Mouse (Mus musculus): ENCODE measurements around the gene Nphs1. TPM values are rescaled to one million over a fixed set of nuclear protein-coding genes. Genes with fewer than 3 reads are reported as not detected.

Nphs1 gene
- total and polyA plus RNA-seq, 3 experiments, result 1.2 to 2.3 TPM; not detected in 1

DNA sequence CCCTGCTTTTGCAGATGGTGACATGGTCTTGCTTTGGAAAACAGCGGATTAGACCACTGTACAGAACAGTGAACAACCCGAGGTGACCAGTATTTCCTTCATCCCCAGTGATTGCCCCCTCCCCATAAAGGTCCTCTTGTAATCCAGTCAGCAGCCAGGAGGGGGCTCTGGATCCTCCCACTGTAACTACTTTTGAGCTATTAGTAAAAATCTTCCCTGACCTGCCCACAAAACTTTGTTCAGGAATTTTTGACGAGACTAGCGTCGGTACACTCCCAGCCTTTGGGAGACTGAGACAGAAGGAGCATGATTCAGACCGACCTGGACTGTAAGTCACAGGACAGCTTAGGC lies 32.8 kb downstream of the Nphs1 start:
- H3K4me3 ChIP-seq (ENCODE audit: control insufficient read depth in 1 of 2, insufficient read depth in 1 of 2, low read depth in 2 of 2, low read length in 2 of 2), result no peak overlapping the region
- DNase-seq (ENCODE audit: low read depth, low spot score), result no peak
- no peak overlapping the region for H3K27ac ChIP-seq (ENCODE audit: control insufficient read depth, low read depth, low read length)
- no peaks in the 10 kb centered on the region for H3K36me3 ChIP-seq (ENCODE audit: control insufficient read depth in 1 of 2, insufficient read depth in 2 of 2, low read length in 2 of 2)
- no peak overlapping the region for H3K9ac ChIP-seq (ENCODE audit: control insufficient read depth, low read depth, low read length, poor library complexity, severe bottlenecking)
- TF ChIP-seq CTCF (IDR thresholded peaks at IDR 0.05 in 2 of 3, conservative IDR thresholded peaks at IDR 0.05 in 1 of 3; ENCODE audit: control insufficient read depth in 1 of 3, insufficient read depth in 1 of 3, low read depth in 2 of 3, low read length in 3 of 3, poor library complexity in 1 of 3, severe bottlenecking in 1 of 3) (peak; percentile 1 to 27 (median 26); a peak in 2 of 6 replicates), MYB (IDR thresholded peaks at IDR 0.05; ENCODE audit: low read depth, low read length) (no peak)
- H3K27me3 ChIP-seq (ENCODE audit: control insufficient read depth in 1 of 2, insufficient read depth in 2 of 2, low read length in 2 of 2), result no peaks in the 10 kb centered on the region
- H3K4me1 ChIP-seq (ENCODE audit: control insufficient read depth in 1 of 2, insufficient read depth in 2 of 2, low read length in 2 of 2), result no peaks in the 10 kb centered on the region
- no peaks in the 10 kb centered on the region for H3K79me2 ChIP-seq (ENCODE audit: control insufficient read depth, insufficient read depth, low read length, poor library complexity)
- no peaks in the 10 kb centered on the region for H3K9me3 ChIP-seq (replicated peaks; ENCODE audit: insufficient read depth, low read length)

DNA sequence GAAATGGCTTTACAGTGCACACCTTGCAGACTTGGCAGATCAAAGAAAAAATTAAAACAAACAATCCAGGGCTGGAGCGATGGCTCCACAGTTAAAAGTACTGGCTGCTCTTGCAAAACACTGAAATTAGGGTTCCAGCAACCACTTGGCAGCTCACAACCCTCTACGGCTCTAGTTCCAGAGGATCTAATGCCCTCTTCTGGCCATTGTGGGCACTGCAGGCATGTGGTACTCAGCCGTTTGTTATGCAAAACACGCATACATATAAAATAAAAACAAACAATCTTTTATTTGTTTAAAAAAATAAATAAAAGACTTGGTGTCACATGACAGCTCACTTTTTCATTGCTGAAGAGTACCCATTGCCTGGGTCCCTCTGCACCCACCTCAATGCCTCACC lies 34.6 kb downstream of the Nphs1 start:
- no peak overlapping the region for H3K27ac ChIP-seq (ENCODE audit: control insufficient read depth, low read depth, low read length)
- peak; percentile 85 for DNase-seq (ENCODE audit: low read depth, low spot score)
- no peaks in the 10 kb centered on the region for H3K79me2 ChIP-seq (ENCODE audit: control insufficient read depth, insufficient read depth, low read length, poor library complexity)
- 0 out of 2 replicates have a peak, but pooled peaks have one; percentile 34 for TF ChIP-seq HCFC1 (IDR thresholded peaks at IDR 0.05; ENCODE audit: low read depth, low read length)
- peak; percentile 72 for TF ChIP-seq ZC3H11A (IDR thresholded peaks at IDR 0.05; ENCODE audit: low read depth, low read length)
- TF ChIP-seq MEF2A (IDR thresholded peaks at IDR 0.05; ENCODE audit: extremely low read depth, insufficient replicate concordance, low read depth, low read length, poor library complexity, severe bottlenecking), result no peak
- TF ChIP-seq RAD21 (IDR thresholded peaks at IDR 0.05; ENCODE audit: low read depth, low read length), result peak; percentile 65
- no peak for TF ChIP-seq CHD2 (IDR thresholded peaks at IDR 0.05; ENCODE audit: low read length)
- no peak for TF ChIP-seq ZMIZ1 (IDR thresholded peaks at IDR 0.05; ENCODE audit: low read depth, low read length)
- no peak for TF ChIP-seq MXI1 (IDR thresholded peaks at IDR 0.05; ENCODE audit: low read depth, low read length)
- no peak for TF ChIP-seq ZKSCAN1 (IDR thresholded peaks at IDR 0.05; ENCODE audit: low read depth, low read length)
- 0 out of 2 replicates have a peak, but pooled peaks have one; percentile 54 for TF ChIP-seq MYC (IDR thresholded peaks at IDR 0.05; ENCODE audit: low read depth, low read length)
- TF ChIP-seq MAX (IDR thresholded peaks at IDR 0.05; ENCODE audit: low read length), result no peak
- 0 out of 2 replicates have a peak, but pooled peaks have one; percentile 11 for TF ChIP-seq ELF1 (IDR thresholded peaks at IDR 0.05; ENCODE audit: low read depth, low read length)
- peak; percentile 80 for TF ChIP-seq SMC3 (IDR thresholded peaks at IDR 0.05; ENCODE audit: low read depth, low read length)
- peak; percentile 78 to 81 (median 79) for TF ChIP-seq CTCF (IDR thresholded peaks at IDR 0.05 in 2 of 3, conservative IDR thresholded peaks at IDR 0.05 in 1 of 3; ENCODE audit: control insufficient read depth in 1 of 3, insufficient read depth in 1 of 3, low read depth in 2 of 3, low read length in 3 of 3, poor library complexity in 1 of 3, severe bottlenecking in 1 of 3)
- H3K9ac ChIP-seq (ENCODE audit: control insufficient read depth, low read depth, low read length, poor library complexity, severe bottlenecking), result no peak overlapping the region
- H3K4me3 ChIP-seq (ENCODE audit: control insufficient read depth in 1 of 2, insufficient read depth in 1 of 2, low read depth in 2 of 2, low read length in 2 of 2), result no peak overlapping the region
- H3K27me3 ChIP-seq (ENCODE audit: control insufficient read depth in 1 of 2, insufficient read depth in 2 of 2, low read length in 2 of 2), result no peaks in the 10 kb centered on the region
- H3K9me3 ChIP-seq (replicated peaks; ENCODE audit: insufficient read depth, low read length), result no peaks in the 10 kb centered on the region
- no peaks in the 10 kb centered on the region for H3K36me3 ChIP-seq (ENCODE audit: control insufficient read depth in 1 of 2, insufficient read depth in 2 of 2, low read length in 2 of 2)
- no peaks in the 10 kb centered on the region for H3K4me1 ChIP-seq (ENCODE audit: control insufficient read depth in 1 of 2, insufficient read depth in 2 of 2, low read length in 2 of 2)

DNA sequence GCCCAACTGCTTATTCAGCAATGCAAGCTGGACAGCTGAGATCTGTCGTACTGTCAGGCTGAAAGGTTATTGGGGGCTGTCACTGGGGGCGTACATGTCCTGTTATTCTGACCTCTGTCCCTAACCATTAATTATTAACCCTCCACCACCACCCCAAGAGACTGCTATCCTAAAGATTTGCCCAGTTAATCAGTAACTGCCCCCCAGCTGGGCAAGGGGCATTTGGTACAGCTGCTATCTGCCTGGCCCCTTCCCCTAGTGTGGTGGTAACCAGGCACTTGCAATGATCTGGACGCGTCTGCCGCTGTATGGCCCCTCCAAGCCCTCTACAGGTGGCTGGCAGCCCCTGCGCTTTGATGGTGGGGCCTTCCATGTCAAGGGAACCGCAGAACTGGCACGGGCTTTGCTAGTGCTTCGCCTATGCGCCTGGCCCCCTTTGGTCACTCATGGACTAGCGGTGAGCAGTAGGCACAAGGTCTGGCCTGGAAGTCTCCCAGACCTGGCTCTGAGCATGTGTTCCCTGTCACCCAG lies 35.4 kb downstream of the Nphs1 start, which contains the start of gene Prodh2:
TSS of gene Prodh2 (plus strand) at position 222 of the 531 bp plus-strand sequence.
- Histone ChIP-seq H3K4me1 (ENCODE audit: control insufficient read depth in 1 of 2, insufficient read depth in 2 of 2, low read length in 2 of 2) (no peaks in the 10 kb centered on the region), H3K36me3 (ENCODE audit: control insufficient read depth in 1 of 2, insufficient read depth in 2 of 2, low read length in 2 of 2) (no peaks in the 10 kb centered on the region), H3K9me3 (replicated peaks; ENCODE audit: insufficient read depth, low read length) (no peaks in the 10 kb centered on the region), H3K4me3 (ENCODE audit: control insufficient read depth in 1 of 2, insufficient read depth in 1 of 2, low read depth in 2 of 2, low read length in 2 of 2) (no peak within 1 kb of the TSS), H3K79me2 (ENCODE audit: control insufficient read depth, insufficient read depth, low read length, poor library complexity) (no peaks in the 10 kb centered on the region), H3K27me3 (ENCODE audit: control insufficient read depth in 1 of 2, insufficient read depth in 2 of 2, low read length in 2 of 2) (no peaks in the 10 kb centered on the region), H3K27ac (ENCODE audit: control insufficient read depth, low read depth, low read length) (no peak within 1 kb of the TSS), H3K9ac (ENCODE audit: control insufficient read depth, low read depth, low read length, poor library complexity, severe bottlenecking) (no peak within 1 kb of the TSS)
- DNase-seq (ENCODE audit: low read depth, low spot score), result no peak
- TF ChIP-seq EP300 (IDR thresholded peaks at IDR 0.05; ENCODE audit: low read depth in 1 of 2, low read length in 2 of 2), result no peak
- TF ChIP-seq GABPA (IDR thresholded peaks at IDR 0.05; ENCODE audit: low read depth, low read length), result no peak
- TF ChIP-seq TBP (IDR thresholded peaks at IDR 0.05; ENCODE audit: low read depth, low read length), result no peak
- TF ChIP-seq CHD2 (IDR thresholded peaks at IDR 0.05; ENCODE audit: low read length), result no peak
- no peak for TF ChIP-seq MXI1 (IDR thresholded peaks at IDR 0.05; ENCODE audit: low read depth, low read length)
- no peak for TF ChIP-seq TCF12 (IDR thresholded peaks at IDR 0.05; ENCODE audit: low read depth, low read length)
- TF ChIP-seq SIN3A (IDR thresholded peaks at IDR 0.05; ENCODE audit: low read length), result no peak
- no peak for TF ChIP-seq NELFE (IDR thresholded peaks at IDR 0.05; ENCODE audit: low read depth, low read length)
- TF ChIP-seq RAD21 (IDR thresholded peaks at IDR 0.05; ENCODE audit: low read depth, low read length), result no peak
- TF ChIP-seq ZKSCAN1 (IDR thresholded peaks at IDR 0.05; ENCODE audit: low read depth, low read length), result no peak
- TF ChIP-seq ZMIZ1 (IDR thresholded peaks at IDR 0.05; ENCODE audit: low read depth, low read length), result no peak
- TF ChIP-seq POLR2AphosphoS5 (IDR thresholded peaks at IDR 0.05; ENCODE audit: borderline replicate concordance, low read depth, low read length), result no peak
- no peak for TF ChIP-seq ETS1 (IDR thresholded peaks at IDR 0.05; ENCODE audit: low read depth, low read length)
- TF ChIP-seq ELF1 (IDR thresholded peaks at IDR 0.05; ENCODE audit: low read depth, low read length), result no peak
- no peak for TF ChIP-seq NRF1 (IDR thresholded peaks at IDR 0.05; ENCODE audit: insufficient read depth, low read depth, low read length, poor library complexity, severe bottlenecking)
